ENCODE assay signal across 8 mouse cellular contexts in the genomic region with DNA sequence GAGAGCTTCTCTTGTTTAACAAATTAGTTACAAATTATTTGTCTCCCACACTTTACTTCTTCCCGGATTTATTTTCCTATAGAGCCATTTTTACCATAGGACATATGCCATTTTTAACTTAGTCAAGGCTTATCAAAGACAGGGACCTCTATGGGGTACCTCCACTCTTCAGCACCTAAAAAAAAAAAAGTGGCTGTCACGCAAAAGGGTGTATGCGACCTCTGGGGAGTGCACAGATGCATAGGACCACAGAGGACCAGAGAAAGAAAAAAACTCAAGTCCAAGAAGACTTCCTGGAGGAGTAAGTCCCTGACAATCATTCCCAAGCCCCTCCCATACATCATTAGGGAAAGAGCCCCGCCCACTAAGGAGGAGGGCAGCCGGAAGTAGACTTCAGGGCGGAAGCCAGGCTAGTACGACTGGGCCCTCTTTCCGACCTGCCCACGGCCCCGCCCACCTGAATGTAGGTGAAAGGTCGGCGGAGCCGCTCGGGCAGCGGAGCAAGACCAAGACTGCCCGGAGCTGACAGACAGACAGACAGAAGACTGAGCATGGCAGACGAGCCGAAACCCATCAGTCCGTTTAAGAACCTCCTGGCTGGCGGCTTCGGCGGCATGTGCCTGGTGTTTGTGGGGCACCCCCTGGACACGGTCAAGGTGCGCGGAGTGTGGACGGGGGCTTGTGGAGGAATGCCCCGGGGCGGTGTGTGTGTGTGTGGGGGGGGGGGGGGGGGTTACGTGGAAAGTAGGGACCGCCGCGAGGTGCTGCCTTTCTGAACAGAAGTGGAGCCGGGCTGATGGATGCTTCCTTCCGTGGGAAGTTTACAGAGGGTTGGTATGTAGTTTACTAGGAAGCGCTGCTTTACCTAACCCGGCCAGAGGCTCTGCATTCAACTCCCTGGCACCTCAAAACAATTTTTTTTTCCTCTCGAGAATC. TPM values are rescaled to one million over a fixed set of nuclear protein-coding genes. Genes with fewer than 3 reads are reported as not detected.
DNase-seq lines count a peak whose midpoint lies in the region; ATAC-seq lines count a peak whose summit lies in the region.

A gene (plus strand): TSS at position 412 of the 936 bp plus-strand sequence.

- no peaks in the 10 kb centered on the region for H3K27me3 ChIP-seq in hindbrain, embryonic 11.5 days (ENCODE audit: control insufficient read depth, insufficient read depth, low read length)

- H3K36me3 ChIP-seq in hindbrain, embryonic 11.5 days (ENCODE audit: control insufficient read depth, insufficient read depth, low read length) = no peaks in the 10 kb centered on the region

- peak; percentile 86 for ATAC-seq in hindbrain, embryonic 11.5 days (ENCODE audit: low FRiP score)

- 3% methylated on average over 35 of the region's 37 CpGs for WGBS in hindbrain, embryonic 11.5 days

- H3K9ac ChIP-seq in hindbrain, embryonic 11.5 days (ENCODE audit: low read depth, low read length) = peak within 1 kb of the TSS; percentile 64

- no peak within 1 kb of the TSS for H3K27ac ChIP-seq in hindbrain, embryonic 11.5 days (ENCODE audit: low read depth, low read length)

- H3K4me2 ChIP-seq in hindbrain, embryonic 11.5 days (replicated peaks; ENCODE audit: low read depth, low read length) = peak within 1 kb of the TSS; percentile 51

- 0 out of 2 replicates have a peak, but pooled peaks cover 2% of the 10 kb centered on the region for H3K4me1 ChIP-seq in hindbrain, embryonic 11.5 days (replicated peaks; ENCODE audit: control insufficient read depth, insufficient read depth, low read length)

- peak within 1 kb of the TSS; percentile 61 for H3K4me3 ChIP-seq in hindbrain, embryonic 11.5 days (ENCODE audit: low read depth, low read length)

- peak; percentile 82 for DNase-seq in MN1 (ENCODE audit: low spot score)
- peak; percentile 82 for DNase-seq in cerebellum, adult 9-11 months
- DNase-seq in frontal cortex, adult 2 months (ENCODE audit: extremely low spot score in 1 of 2, low spot score in 1 of 2) = peak; percentile 28 to 73
- DNase-seq in hindbrain, embryonic 11.5 days (ENCODE audit: low spot score) = peak; percentile 84
- peak; percentile 55 to 63 for DNase-seq in layer of hippocampus, postnatal 14 days (ENCODE audit: low spot score in 2 of 2)
- peak; percentile 87 for DNase-seq in lung, postnatal 14 days
- DNase-seq in retina, adult 2 months (ENCODE audit: low read depth, low spot score) = peak; percentile 79
- peak; percentile 77 to 83 for DNase-seq in thymus, postnatal 36 days

- H3K9me3 ChIP-seq in hindbrain, embryonic 11.5 days (ENCODE audit: control insufficient read depth, low read length) = no peaks in the 10 kb centered on the region

RNA-seq across cellular contexts. Expression of the gene that starts here (rescaled TPM):
- 14.3 and 15.2 TPM in 2 replicates for polyA plus RNA-seq in frontal cortex, adult 2 months (2012; rRNA removed)
- 22.8 and 27.5 TPM in 2 replicates for polyA plus RNA-seq in hindbrain, embryonic 11.5 days (2014; fragmentation: Nextera tagmentation; extraction: Ambion mirVana)
- total RNA-seq in layer of hippocampus, postnatal 14 days (2021) = 10 to 100 TPM; 19.6 to 26.3 TPM
